Mouse (Mus musculus): ENCODE data around the gene Nat10. TPM values are rescaled to one million over a fixed set of nuclear protein-coding genes. Genes with fewer than 3 reads are reported as not detected.
A peak's percentile ranks its signal among the peaks of the same experiment; 100 is the strongest.

Nat10 gene
- polyA plus RNA-seq, 2 experiments, result 9.1 to 21.7 TPM

- ATAC-seq (ENCODE audit: insufficient read depth) (0 out of 2 replicates have a peak, but pooled peaks have one; percentile 15), DNase-seq (ENCODE audit: low read depth in 3 of 3, low spot score in 3 of 3) (no peak)
- TF ChIP-seq EP300 (IDR thresholded peaks at IDR 0.05; ENCODE audit: low read depth), result no peak
- no peak overlapping the region for H3K9ac ChIP-seq (replicated peaks)
- no peaks in the 10 kb centered on the region for H3K4me1 ChIP-seq (replicated peaks; ENCODE audit: control insufficient read depth in 2 of 2, insufficient read depth in 2 of 2, low read length in 1 of 2)
- H3K4me3 ChIP-seq (ENCODE audit: insufficient read depth in 1 of 2, low read depth in 2 of 2, low read length in 2 of 2), result no peak overlapping the region
- no peaks in the 10 kb centered on the region for H3K36me3 ChIP-seq (replicated peaks; ENCODE audit: control insufficient read depth, insufficient read depth, low read depth)
- no peaks in the 10 kb centered on the region for H3K9me3 ChIP-seq (ENCODE audit: control insufficient read depth, low read length)
- no peaks in the 10 kb centered on the region for H3K27me3 ChIP-seq (ENCODE audit: control insufficient read depth, insufficient read depth, low read length)
- no peak overlapping the region for H3K27ac ChIP-seq
- 54% methylated on average over 7 of the region's 7 CpGs for WGBS (ENCODE audit: insufficient replicate concordance)
- H3K4me2 ChIP-seq (ENCODE audit: low read depth), result no peak overlapping the region
These were observed 76.0 kb downstream of the Nat10 start for GRCm38 (mm10) chr2:103684926-103685577.

- Histone ChIP-seq H3K27me3 (ENCODE audit: control insufficient read depth, insufficient read depth, low read length) (no peaks in the 10 kb centered on the region), H3K9me3 (ENCODE audit: control insufficient read depth, low read length) (no peaks in the 10 kb centered on the region), H3K4me1 (replicated peaks; ENCODE audit: control insufficient read depth in 2 of 2, insufficient read depth in 2 of 2, low read length in 1 of 2) (no peaks in the 10 kb centered on the region), H3K4me2 (ENCODE audit: low read depth) (no peak overlapping the region), H3K27ac (no peak overlapping the region), H3K9ac (replicated peaks) (no peak overlapping the region), H3K4me3 (ENCODE audit: insufficient read depth in 1 of 2, low read depth in 2 of 2, low read length in 2 of 2) (no peak overlapping the region), H3K36me3 (replicated peaks; ENCODE audit: control insufficient read depth, insufficient read depth, low read depth) (no peaks in the 10 kb centered on the region)
- no peak for TF ChIP-seq EP300 (IDR thresholded peaks at IDR 0.05; ENCODE audit: low read depth)
- no peak for TF ChIP-seq CTCF (IDR thresholded peaks at IDR 0.05; ENCODE audit: low read depth)
- ATAC-seq (ENCODE audit: insufficient read depth), result no peak
- WGBS (ENCODE audit: insufficient replicate concordance), result 48% methylated on average over 2 of the region's 2 CpGs
- no peak for DNase-seq (ENCODE audit: low read depth in 3 of 3, low spot score in 3 of 3)
These were observed 76.6 kb downstream of the Nat10 start for GRCm38 (mm10) chr2:103684431-103684830.

- H3K27ac ChIP-seq, result no peak overlapping the region
- DNase-seq (ENCODE audit: low read depth in 3 of 3, low spot score in 3 of 3), result no peak
- no peaks in the 10 kb centered on the region for H3K4me1 ChIP-seq (replicated peaks; ENCODE audit: control insufficient read depth in 2 of 2, insufficient read depth in 2 of 2, low read length in 1 of 2)
- no peaks in the 10 kb centered on the region for H3K36me3 ChIP-seq (replicated peaks; ENCODE audit: control insufficient read depth, insufficient read depth, low read depth)
- no peak for TF ChIP-seq EP300 (IDR thresholded peaks at IDR 0.05; ENCODE audit: low read depth)
- TF ChIP-seq CTCF (IDR thresholded peaks at IDR 0.05; ENCODE audit: low read depth), result no peak
- no peak for ATAC-seq (ENCODE audit: insufficient read depth)
- no peaks in the 10 kb centered on the region for H3K27me3 ChIP-seq (ENCODE audit: control insufficient read depth, insufficient read depth, low read length)
- no peak overlapping the region for H3K9ac ChIP-seq (replicated peaks)
- no peaks in the 10 kb centered on the region for H3K9me3 ChIP-seq (ENCODE audit: control insufficient read depth, low read length)
- WGBS (ENCODE audit: insufficient replicate concordance), result 56% methylated on average over 9 of the region's 9 CpGs
- H3K4me2 ChIP-seq (ENCODE audit: low read depth), result no peak overlapping the region
- H3K4me3 ChIP-seq (ENCODE audit: insufficient read depth in 1 of 2, low read depth in 2 of 2, low read length in 2 of 2), result no peak overlapping the region
These were observed 78.1 kb downstream of the Nat10 start for GRCm38 (mm10) chr2:103682927-103683442.

- H3K4me1 ChIP-seq (replicated peaks; ENCODE audit: control insufficient read depth in 2 of 2, insufficient read depth in 2 of 2, low read length in 1 of 2), result no peaks in the 10 kb centered on the region
- no peak overlapping the region for H3K9ac ChIP-seq (replicated peaks)
- 31% methylated on average over 9 of the region's 9 CpGs for WGBS (ENCODE audit: insufficient replicate concordance)
- no peaks in the 10 kb centered on the region for H3K36me3 ChIP-seq (replicated peaks; ENCODE audit: control insufficient read depth, insufficient read depth, low read depth)
- no peak for DNase-seq (ENCODE audit: low read depth in 3 of 3, low spot score in 3 of 3)
- H3K9me3 ChIP-seq (ENCODE audit: control insufficient read depth, low read length), result no peaks in the 10 kb centered on the region
- ATAC-seq (ENCODE audit: insufficient read depth), result no peak
- TF ChIP-seq CTCF (IDR thresholded peaks at IDR 0.05; ENCODE audit: low read depth), result no peak
- TF ChIP-seq EP300 (IDR thresholded peaks at IDR 0.05; ENCODE audit: low read depth), result no peak
- no peaks in the 10 kb centered on the region for H3K27me3 ChIP-seq (ENCODE audit: control insufficient read depth, insufficient read depth, low read length)
- no peak overlapping the region for H3K4me3 ChIP-seq (ENCODE audit: insufficient read depth in 1 of 2, low read depth in 2 of 2, low read length in 2 of 2)
- no peak overlapping the region for H3K27ac ChIP-seq
- no peak overlapping the region for H3K4me2 ChIP-seq (ENCODE audit: low read depth)
These were observed 78.8 kb downstream of the Nat10 start for GRCm38 (mm10) chr2:103682261-103682722.

- Histone ChIP-seq H3K9ac (replicated peaks) (no peak overlapping the region), H3K4me1 (replicated peaks; ENCODE audit: control insufficient read depth in 2 of 2, insufficient read depth in 2 of 2, low read length in 1 of 2) (no peaks in the 10 kb centered on the region), H3K27me3 (ENCODE audit: control insufficient read depth, insufficient read depth, low read length) (no peaks in the 10 kb centered on the region), H3K9me3 (ENCODE audit: control insufficient read depth, low read length) (no peaks in the 10 kb centered on the region), H3K4me3 (ENCODE audit: insufficient read depth in 1 of 2, low read depth in 2 of 2, low read length in 2 of 2) (no peak overlapping the region), H3K36me3 (replicated peaks; ENCODE audit: control insufficient read depth, insufficient read depth, low read depth) (no peaks in the 10 kb centered on the region), H3K27ac (no peak overlapping the region), H3K4me2 (ENCODE audit: low read depth) (no peak overlapping the region)
- ATAC-seq (ENCODE audit: insufficient read depth) (no peak), DNase-seq (ENCODE audit: low read depth in 3 of 3, low spot score in 3 of 3) (no peak)
- WGBS (ENCODE audit: insufficient replicate concordance), result 58% methylated on average over 5 of the region's 5 CpGs
- TF ChIP-seq EP300 (IDR thresholded peaks at IDR 0.05; ENCODE audit: low read depth), result no peak
These were observed 79.9 kb downstream of the Nat10 start for GRCm38 (mm10) chr2:103681149-103681548.
